Mouse (Mus musculus) myocyte (in vitro differentiated cells): ENCODE results near the gene Znrf2.

Experiments used
- E2F4 ChIP-seq: IDR thresholded peaks from one replicate; pipeline ENCODE4 v1.6.1; 2011; ENCODE audit warnings: mild to moderate bottlenecking, control low read depth, moderate library complexity; ENCODE audit not compliant: insufficient read depth
- MAX ChIP-seq: IDR thresholded peaks from one replicate; pipeline ENCODE4 v1.6.1; 2011; ENCODE audit warnings: low read depth, mild to moderate bottlenecking, control low read depth
- POLR2A ChIP-seq: IDR thresholded peaks from one replicate; pipeline ENCODE4 v1.6.1; 2011; ENCODE audit warnings: low read depth, mild to moderate bottlenecking, control low read depth, moderate library complexity; ENCODE audit not compliant: insufficient read length
- POLR2AphosphoS2 ChIP-seq: IDR thresholded peaks from one replicate; pipeline ENCODE4 v1.6.1; 2011; ENCODE audit warnings: low read depth, control low read depth; ENCODE audit not compliant: insufficient read length
- TCF12 ChIP-seq: IDR thresholded peaks from one replicate; pipeline ENCODE4 v1.6.1; 2011; ENCODE audit warnings: mild to moderate bottlenecking, control low read depth; ENCODE audit not compliant: poor library complexity, insufficient read depth, severe bottlenecking

DNA sequence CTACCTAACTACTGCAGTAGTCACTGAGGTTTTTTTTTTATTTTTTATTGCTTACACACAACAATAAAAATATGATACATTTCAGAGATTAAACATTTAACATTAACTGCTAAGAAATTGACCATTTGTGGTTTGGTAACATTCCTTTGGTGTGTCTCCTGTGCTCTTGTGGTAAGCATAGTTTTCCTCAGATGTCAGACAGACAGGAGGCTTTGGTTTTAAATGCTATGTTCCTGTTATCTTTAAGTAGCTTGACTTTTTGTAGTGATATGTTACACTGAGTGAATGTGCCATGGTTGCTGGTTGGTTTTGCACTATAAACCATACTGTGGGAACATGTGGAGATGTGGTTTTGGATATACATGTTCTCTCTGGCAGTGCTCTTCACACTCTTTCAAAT, 19.9 kb downstream of the Znrf2 start:
- TF ChIP-seq POLR2AphosphoS2 (no peak), POLR2A (no peak), E2F4 (no peak), MAX (no peak), TCF12 (no peak)
